Mouse (Mus musculus) embryonic facial prominence, embryonic 11.5 days (tissue): ENCODE measurements around the gene Kif22. TPM values are rescaled to one million over a fixed set of nuclear protein-coding genes. Genes with fewer than 3 reads are reported as not detected.

Source experiments
- ATAC-seq: fragments of 200-750 bp; cut with Nextera tagmentation; replicated peaks from 2 replicates; pipeline ENCODE4 v1.8.0; 2017; ENCODE audit warnings: low read depth; ENCODE audit not compliant: insufficient number of reproducible peaks, low FRiP score, low TSS enrichment
- DNase-seq: peaks from one replicate; pipeline ENCODE4 v3.0.0-alpha.2; 2015; ENCODE audit warnings: low spot score
- H3K27ac ChIP-seq: fragments of 300-500 bp; sonication (generic); replicated peaks from 2 replicates; pipeline ENCODE4 v1.5.1; 2014; ENCODE audit warnings: mild to moderate bottlenecking, low read depth, low read length, control low read depth
- H3K27me3 ChIP-seq: fragments of 300-500 bp; sonication (generic); 2 replicates; pipeline ENCODE4 v1.6.1; 2014; ENCODE audit warnings: mild to moderate bottlenecking, low read length, moderate library complexity, mixed read lengths; ENCODE audit not compliant: control insufficient read depth, insufficient read depth
- H3K36me3 ChIP-seq: fragments of 300-500 bp; sonication (generic); replicated peaks from 2 replicates; pipeline ENCODE4 v1.6.1; 2014; ENCODE audit warnings: low read depth, mild to moderate bottlenecking, low read length, moderate library complexity, mixed read lengths; ENCODE audit not compliant: control insufficient read depth, insufficient read depth
- H3K4me1 ChIP-seq: fragments of 300-500 bp; sonication (generic); 2 replicates; pipeline ENCODE4 v1.6.1; 2014; ENCODE audit warnings: low read length, mixed read lengths; ENCODE audit not compliant: control insufficient read depth, insufficient read depth
- H3K4me2 ChIP-seq: fragments of 300-500 bp; sonication (generic); 2 replicates; pipeline ENCODE4 v1.6.1; 2014; ENCODE audit warnings: low read depth, mild to moderate bottlenecking, control low read depth, low read length, moderate library complexity
- H3K4me3 ChIP-seq: fragments of 300-500 bp; sonication (generic); 2 replicates; pipeline ENCODE4 v1.5.1; 2014; ENCODE audit warnings: low read depth, low read length, control low read depth
- H3K9ac ChIP-seq: fragments of 300-500 bp; sonication (generic); replicated peaks from 2 replicates; pipeline ENCODE4 v1.6.1; 2014; ENCODE audit warnings: mild to moderate bottlenecking, control low read depth, low read length
- H3K9me3 ChIP-seq: fragments of 300-500 bp; sonication (generic); replicated peaks from 2 replicates; pipeline ENCODE4 v1.6.1; 2016; ENCODE audit warnings: mild to moderate bottlenecking, low read length, inconsistent platforms, mixed read lengths; ENCODE audit not compliant: control insufficient read depth
- WGBS: fragments of 180-500 bp; shearing (Covaris S2); extraction: QIAGEN DNeasy Blood & Tissue Kit; methylation state at CpG from one replicate; pipeline ENCODE4 v1.1.7; 2014; 5-methylcytosine and 5-hydroxymethylcytosine counted together
- microRNA-seq: library from miRNA; unstranded; fragments of <30 nt; microRNA quantifications from one replicate; pipeline ENCODE4, GENCODE M21; 2016; ENCODE audit warnings: borderline number of aligned reads
- polyA plus RNA-seq: library from polyadenylated mRNA; unstranded; fragments of >200 nt; fragmentation: Nextera tagmentation; extraction: Ambion mirVana; gene quantifications from 2 replicates; pipeline ENCODE4 v1.2.1, GENCODE M21; 2014

Gene Kif22
- polyA plus RNA-seq, 1 experiment from 2014 or later: 199 TPM

- peak; percentile 16 for DNase-seq
- H3K27ac ChIP-seq: no peak overlapping the region
- 41% methylated on average over 9 of the region's 9 CpGs for WGBS
- H3K9me3 ChIP-seq: no peaks in the 10 kb centered on the region
- H3K4me3 ChIP-seq: no peak overlapping the region
- no peaks in the 10 kb centered on the region for H3K4me1 ChIP-seq
- ATAC-seq: no peak
- no peaks in the 10 kb centered on the region for H3K36me3 ChIP-seq
- H3K9ac ChIP-seq: no peak overlapping the region
- no peaks in the 10 kb centered on the region for H3K27me3 ChIP-seq
- no peak overlapping the region for H3K4me2 ChIP-seq
Observed at GRCm38 (mm10) chr7:126986319-126986718, 56.0 kb downstream of the Kif22 start.

- no peaks in the 10 kb centered on the region for H3K27me3 ChIP-seq
- no peak overlapping the region for H3K9ac ChIP-seq
- no peaks in the 10 kb centered on the region for H3K9me3 ChIP-seq
- H3K4me3 ChIP-seq: no peak overlapping the region
- 60% methylated on average over 10 of the region's 10 CpGs for WGBS
- H3K4me1 ChIP-seq: no peaks in the 10 kb centered on the region
- no peak for ATAC-seq
- H3K36me3 ChIP-seq: no peaks in the 10 kb centered on the region
- no peak for DNase-seq
- no peak overlapping the region for H3K4me2 ChIP-seq
- H3K27ac ChIP-seq: no peak overlapping the region
Observed at GRCm38 (mm10) chr7:126984667-126985444, 57.4 kb downstream of the Kif22 start.

- WGBS: 84% methylated on average over 7 of the region's 7 CpGs
- Histone ChIP-seq H3K27me3 (no peaks in the 10 kb centered on the region), H3K4me1 (no peaks in the 10 kb centered on the region), H3K9me3 (no peaks in the 10 kb centered on the region), H3K9ac (no peak overlapping the region), H3K27ac (no peak overlapping the region), H3K4me2 (no peak overlapping the region), H3K4me3 (no peak overlapping the region), H3K36me3 (peaks cover 5% of the 10 kb centered on the region)
- DNase-seq (no peak), ATAC-seq (no peak)
Observed at GRCm38 (mm10) chr7:126983113-126983512, 59.2 kb downstream of the Kif22 start.

- Histone ChIP-seq H3K36me3 (peaks cover 5% of the 10 kb centered on the region), H3K27me3 (no peaks in the 10 kb centered on the region), H3K4me2 (no peak overlapping the region), H3K9me3 (no peaks in the 10 kb centered on the region), H3K9ac (no peak overlapping the region), H3K4me1 (no peaks in the 10 kb centered on the region), H3K4me3 (no peak overlapping the region), H3K27ac (no peak overlapping the region)
- no peak for DNase-seq
- WGBS: 89% methylated on average over 4 of the region's 4 CpGs
- no peak for ATAC-seq
Observed at GRCm38 (mm10) chr7:126982054-126982453, 60.2 kb downstream of the Kif22 start.

- Histone ChIP-seq H3K4me2 (no peak overlapping the region), H3K4me3 (no peak overlapping the region), H3K27ac (no peak overlapping the region), H3K4me1 (no peaks in the 10 kb centered on the region), H3K9ac (no peak overlapping the region), H3K9me3 (no peaks in the 10 kb centered on the region), H3K27me3 (no peaks in the 10 kb centered on the region), H3K36me3 (peaks cover 5% of the 10 kb centered on the region)
- DNase-seq (no peak), ATAC-seq (no peak)
- 96% methylated on average over 2 of the region's 2 CpGs for WGBS
Observed at GRCm38 (mm10) chr7:126981601-126982000, 60.7 kb downstream of the Kif22 start.

- Histone ChIP-seq H3K27ac (no peak overlapping the region), H3K9ac (no peak overlapping the region), H3K27me3 (no peaks in the 10 kb centered on the region), H3K4me1 (no peaks in the 10 kb centered on the region), H3K4me2 (no peak overlapping the region), H3K36me3 (peaks cover 5% of the 10 kb centered on the region), H3K9me3 (no peaks in the 10 kb centered on the region), H3K4me3 (no peak overlapping the region)
- ATAC-seq (no peak), DNase-seq (no peak)
- WGBS: 88% methylated on average over 6 of the region's 6 CpGs
Observed at GRCm38 (mm10) chr7:126978841-126979240, 63.4 kb downstream of the Kif22 start.

Small RNAs within 50 kb of the gene (microRNA-seq; reads per million reads assigned to microRNA genes)
- not detected for gene Gm44343

Other genes with a start within 250 kb of the Kif22 start
- gene Ppp4c, start 250.0 kb downstream of the Kif22 start, polyA plus RNA-seq: 374 and 401 TPM in 2 replicates
- gene Fam57b, start 244.8 kb downstream of the Kif22 start, polyA plus RNA-seq: 2.4 and 2.5 TPM in 2 replicates
- not detected in 2 replicates for gene 4930451I11Rik, start 210.8 kb downstream of the Kif22 start, polyA plus RNA-seq
- gene Doc2a, start 195.1 kb downstream of the Kif22 start, polyA plus RNA-seq: 1.5 and 1.7 TPM in 2 replicates
- 18.8 and 23.4 TPM in 2 replicates for gene Hirip3, start 180.5 kb downstream of the Kif22 start, polyA plus RNA-seq
- gene Ino80e, start 180.1 kb downstream of the Kif22 start, polyA plus RNA-seq: 100 and 101 TPM in 2 replicates
- 21.6 and 23.6 TPM in 2 replicates for gene Taok2, start 157.8 kb downstream of the Kif22 start, polyA plus RNA-seq
- 15.8 and 18.4 TPM in 2 replicates for gene Tmem219, start 119.6 kb downstream of the Kif22 start, polyA plus RNA-seq
- 15.1 and 18.5 TPM in 2 replicates for gene Kctd13, start 113.6 kb downstream of the Kif22 start, polyA plus RNA-seq
- gene Asphd1, start 92.9 kb downstream of the Kif22 start, polyA plus RNA-seq: 0.60 TPM in 2 replicates
- gene Sez6l2, start 91.9 kb downstream of the Kif22 start, polyA plus RNA-seq: 1.2 and 3.2 TPM in 2 replicates
- gene Cdipt, start 66.6 kb downstream of the Kif22 start, polyA plus RNA-seq: 64.3 and 71.6 TPM in 2 replicates
- gene Cdiptos, start 66.4 kb downstream of the Kif22 start, polyA plus RNA-seq: 1.0 and 2.0 TPM in 2 replicates
- gene Mvp, start 27.9 kb downstream of the Kif22 start, polyA plus RNA-seq: 2.6 and 3.0 TPM in 2 replicates
- gene Pagr1b, start 26.0 kb downstream of the Kif22 start, polyA plus RNA-seq: 0.32 and 0.53 TPM in 2 replicates
- gene Pagr1a, start 25.1 kb downstream of the Kif22 start, polyA plus RNA-seq: 53.4 and 75.3 TPM in 2 replicates
- gene Gm42742, start 21.4 kb downstream of the Kif22 start, polyA plus RNA-seq: 52.7 and 56.0 TPM in 2 replicates
- gene Prrt2, start 21.3 kb downstream of the Kif22 start, polyA plus RNA-seq: 7.6 and 7.7 TPM in 2 replicates
- 63.1 and 66.4 TPM in 2 replicates for gene Maz, start 15.4 kb downstream of the Kif22 start, polyA plus RNA-seq
- gene Zg16, start 44.9 kb upstream of the Kif22 start, polyA plus RNA-seq: not detected in 2 replicates
- 1.0 and 1.1 TPM in 2 replicates for gene AI467606, start 48.9 kb upstream of the Kif22 start, polyA plus RNA-seq
- gene Qprt, start 79.8 kb upstream of the Kif22 start, polyA plus RNA-seq: 2.5 and 3.0 TPM in 2 replicates
- not detected in 2 replicates for gene Spn, start 95.4 kb upstream of the Kif22 start, polyA plus RNA-seq
- 71.8 and 74.0 TPM in 2 replicates for gene Cd2bp2, start 153.6 kb upstream of the Kif22 start, polyA plus RNA-seq
- gene Tbc1d10b, start 166.0 kb upstream of the Kif22 start, polyA plus RNA-seq: 15.8 and 19.2 TPM in 2 replicates
- gene Mylpf, start 166.4 kb upstream of the Kif22 start, polyA plus RNA-seq: 19.8 and 22.8 TPM in 2 replicates
- gene Zfp553, start 190.6 kb upstream of the Kif22 start, polyA plus RNA-seq: 20.9 and 22.5 TPM in 2 replicates
- 21.0 and 24.6 TPM in 2 replicates for gene Sept1, start 190.7 kb upstream of the Kif22 start, polyA plus RNA-seq
- 63.2 and 65.3 TPM in 2 replicates for gene Zfp771, start 201.8 kb upstream of the Kif22 start, polyA plus RNA-seq
- gene Dctpp1, start 218.2 kb upstream of the Kif22 start, polyA plus RNA-seq: 253 and 266 TPM in 2 replicates
- gene Sephs2, start 231.6 kb upstream of the Kif22 start, polyA plus RNA-seq: 92.4 and 102 TPM in 2 replicates